Mouse (Mus musculus) midbrain, embryonic 11.5 days (tissue): ENCODE results near the gene Sccpdh. TPM values are rescaled to one million over a fixed set of nuclear protein-coding genes. Genes with fewer than 3 reads are reported as not detected.
"Not testable (repeated sequence)": the region's sequence is repeated elsewhere in the genome, so short reads cannot be mapped to it uniquely, and the experiment has no call there.

Source experiments
- ATAC-seq: fragments of 200-750 bp; cut with Nextera tagmentation; 2 replicates; pipeline ENCODE4 v1.8.0; 2017; ENCODE audit warnings: moderate TSS enrichment, moderate library complexity; ENCODE audit not compliant: low FRiP score
- DNase-seq: peaks from one replicate; pipeline ENCODE4 v3.0.0; 2015; ENCODE audit warnings: low spot score; ENCODE audit errors: missing footprints
- H3K27ac ChIP-seq: fragments of 300-500 bp; sonication (generic); 2 replicates; pipeline ENCODE4 v1.5.1; 2014; ENCODE audit warnings: low read depth, low read length
- H3K27me3 ChIP-seq: fragments of 300-500 bp; sonication (generic); 2 replicates; pipeline ENCODE4 v1.6.1; 2014; ENCODE audit warnings: mild to moderate bottlenecking, low read length, moderate library complexity, mixed read lengths; ENCODE audit not compliant: control insufficient read depth, insufficient read depth
- H3K36me3 ChIP-seq: fragments of 300-500 bp; sonication (generic); 2 replicates; pipeline ENCODE4 v1.6.1; 2014; ENCODE audit warnings: mild to moderate bottlenecking, low read length, moderate library complexity, mixed read lengths; ENCODE audit not compliant: control insufficient read depth, insufficient read depth
- H3K4me1 ChIP-seq: fragments of 300-500 bp; sonication (generic); 2 replicates; pipeline ENCODE4 v1.6.1; 2014; ENCODE audit warnings: low read length; ENCODE audit not compliant: control insufficient read depth, insufficient read depth
- H3K4me2 ChIP-seq: fragments of 300-500 bp; sonication (generic); 2 replicates; pipeline ENCODE4 v1.6.1; 2014; ENCODE audit warnings: mild to moderate bottlenecking, moderate library complexity
- H3K4me3 ChIP-seq: fragments of 300-500 bp; sonication (generic); 2 replicates; pipeline ENCODE4 v1.5.1; 2014; ENCODE audit warnings: low read depth, low read length
- H3K9ac ChIP-seq: fragments of 300-500 bp; sonication (generic); 2 replicates; pipeline ENCODE4 v1.6.1; 2014; ENCODE audit warnings: low read length
- H3K9me3 ChIP-seq: fragments of 300-500 bp; sonication (generic); 2 replicates; pipeline ENCODE4 v1.6.1; 2016; ENCODE audit warnings: low read length; ENCODE audit not compliant: control insufficient read depth
- WGBS: fragments of 180-500 bp; shearing (Covaris S2); extraction: QIAGEN DNeasy Blood & Tissue Kit; methylation state at CpG from one replicate; pipeline ENCODE4 v1.1.7; 2014; 5-methylcytosine and 5-hydroxymethylcytosine counted together
- polyA plus RNA-seq: library from polyadenylated mRNA; unstranded; fragments of >200 nt; fragmentation: Nextera tagmentation; extraction: Ambion mirVana; gene quantifications from 2 replicates; pipeline ENCODE4 v1.2.1, GENCODE M21; 2014

Gene Sccpdh
- polyA plus RNA-seq, 1 experiment from 2014 or later: 95.6 TPM

DNA sequence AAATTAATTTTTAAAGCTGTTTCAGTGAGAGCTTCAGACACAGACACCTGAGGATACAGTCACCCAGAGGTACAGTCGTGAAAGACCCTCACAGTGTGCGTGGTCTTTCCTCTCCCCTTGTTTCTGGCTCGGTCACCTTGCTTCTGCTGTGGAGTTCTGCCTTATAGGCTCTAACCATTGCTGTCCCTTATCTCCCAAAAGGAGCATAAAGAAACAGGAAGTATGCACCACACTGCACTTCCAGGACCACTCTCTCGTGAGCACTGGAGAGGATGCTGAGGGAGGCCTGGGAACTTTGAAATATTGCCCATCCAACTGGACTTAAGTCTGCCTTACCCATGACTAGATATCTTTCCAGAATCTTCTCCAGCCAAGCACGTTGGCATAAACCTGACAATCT, 42.7 kb downstream of the Sccpdh start:
- Histone ChIP-seq H3K9ac (no peak overlapping the region), H3K4me3 (no peak overlapping the region), H3K27ac (no peak overlapping the region), H3K4me2 (no peak overlapping the region), H3K9me3 (no peaks in the 10 kb centered on the region), H3K36me3 (no peaks in the 10 kb centered on the region), H3K27me3 (no peaks in the 10 kb centered on the region), H3K4me1 (no peaks in the 10 kb centered on the region)
- 90% methylated on average over 5 of the region's 5 CpGs for WGBS
- DNase-seq (no peak), ATAC-seq (no peak)

DNA sequence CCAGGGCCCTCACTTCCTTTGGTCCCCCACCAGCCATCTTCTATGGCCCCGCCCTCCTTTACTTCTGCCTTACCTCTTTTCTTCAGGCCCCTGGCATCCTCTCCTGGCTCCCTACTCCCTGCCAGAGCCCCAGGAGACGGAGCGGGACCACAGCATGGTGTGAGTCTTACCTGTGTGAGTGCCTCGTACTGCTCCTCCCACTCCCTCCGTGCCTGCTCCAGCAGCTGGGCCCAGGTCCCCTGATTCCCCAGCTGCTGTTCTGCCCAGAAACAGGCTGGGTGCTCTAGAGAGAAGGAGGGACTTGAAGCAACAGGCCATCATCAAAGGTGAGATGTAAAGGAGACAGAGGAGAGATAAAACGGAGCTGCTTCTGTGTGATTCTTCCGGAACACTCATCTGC, 44.6 kb downstream of the Sccpdh start:
- Histone ChIP-seq H3K9ac (no peak overlapping the region), H3K27me3 (no peaks in the 10 kb centered on the region), H3K36me3 (no peaks in the 10 kb centered on the region), H3K4me2 (no peak overlapping the region), H3K9me3 (no peaks in the 10 kb centered on the region), H3K4me3 (no peak overlapping the region), H3K4me1 (no peaks in the 10 kb centered on the region), H3K27ac (no peak overlapping the region)
- 87% methylated on average over 7 of the region's 7 CpGs for WGBS
- ATAC-seq (no peak), DNase-seq (no peak)

DNA sequence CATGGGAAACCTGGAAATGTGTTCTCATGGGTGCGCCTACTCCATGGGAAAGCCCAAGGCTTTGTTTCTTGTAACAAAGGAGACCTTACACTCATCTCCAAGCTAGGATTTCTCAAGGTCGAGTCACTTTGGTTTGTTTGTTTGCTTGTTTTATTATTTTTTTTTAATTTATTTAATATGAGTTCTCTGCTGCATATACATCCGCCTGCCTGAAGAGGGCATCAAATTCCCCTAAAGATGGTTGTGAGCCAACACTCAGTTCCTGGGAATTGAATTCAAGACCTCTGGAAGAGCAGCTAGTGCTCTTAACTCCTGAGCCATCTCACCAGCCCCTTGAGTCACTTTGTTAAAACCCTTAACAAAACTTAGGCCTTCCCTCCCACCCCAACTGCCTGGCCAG, 45.4 kb downstream of the Sccpdh start:
- no peaks in the 10 kb centered on the region for H3K36me3 ChIP-seq
- H3K4me1 ChIP-seq: no peaks in the 10 kb centered on the region
- no peak overlapping the region for H3K27ac ChIP-seq
- 91% methylated on average over 3 of the region's 3 CpGs for WGBS
- no peaks in the 10 kb centered on the region for H3K27me3 ChIP-seq
- ATAC-seq: no peak
- H3K4me2 ChIP-seq: no peak overlapping the region
- DNase-seq: no peak
- no peak overlapping the region for H3K4me3 ChIP-seq
- H3K9ac ChIP-seq: no peak overlapping the region
- H3K9me3 ChIP-seq: no peaks in the 10 kb centered on the region

DNA sequence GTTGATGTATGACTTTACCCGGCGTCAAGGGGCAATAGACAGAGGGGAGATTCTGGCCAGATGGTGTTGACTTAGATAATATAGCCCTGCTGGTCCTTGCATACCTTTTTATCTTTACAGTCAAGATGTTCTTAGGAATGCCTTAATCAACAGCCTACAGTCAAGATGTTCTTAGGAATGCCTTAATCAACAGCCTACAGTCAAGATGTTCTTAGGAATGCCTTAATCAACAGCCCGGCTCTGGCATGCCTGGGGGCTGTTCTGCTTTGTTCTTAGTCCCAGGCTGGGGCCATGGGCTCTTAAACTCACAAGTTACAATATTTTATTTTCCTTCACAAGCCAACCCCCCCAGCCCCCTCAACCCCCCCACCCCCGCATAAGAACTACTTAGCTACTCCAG, 47.3 kb downstream of the Sccpdh start:
- H3K4me2 ChIP-seq, ATAC-seq, H3K27ac ChIP-seq, H3K36me3 ChIP-seq, H3K9me3 ChIP-seq, H3K4me1 ChIP-seq, H3K4me3 ChIP-seq, H3K27me3 ChIP-seq, H3K9ac ChIP-seq, DNase-seq: not testable (repeated sequence)
- 74% methylated on average over 2 of the region's 4 CpGs for WGBS

DNA sequence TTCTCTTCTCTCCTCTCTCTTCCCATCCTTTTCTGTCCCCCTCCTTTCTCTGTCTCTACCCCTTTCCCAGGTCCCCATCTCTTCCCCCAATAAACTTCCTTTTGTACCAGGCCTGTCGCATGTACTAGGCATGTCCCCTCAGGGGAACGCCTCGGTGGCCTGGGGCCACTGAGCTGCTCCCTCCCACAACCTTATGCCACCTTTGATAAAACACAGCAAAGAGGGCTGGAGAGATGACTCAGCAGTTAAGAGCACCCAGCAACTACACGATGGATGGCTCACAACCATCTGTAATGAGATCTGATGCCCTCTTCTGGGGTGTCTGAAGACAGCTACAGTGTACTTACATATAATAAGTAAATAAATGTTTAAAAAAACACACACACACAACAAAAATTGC, 47.8 kb downstream of the Sccpdh start:
- Histone ChIP-seq H3K27me3 (no peaks in the 10 kb centered on the region), H3K36me3 (no peaks in the 10 kb centered on the region), H3K4me3 (no peak overlapping the region), H3K4me2 (no peak overlapping the region), H3K4me1 (no peaks in the 10 kb centered on the region), H3K27ac (no peak overlapping the region), H3K9ac (no peak overlapping the region), H3K9me3 (no peaks in the 10 kb centered on the region)
- WGBS: 94% methylated on average over 4 of the region's 4 CpGs
- no peak for ATAC-seq
- DNase-seq: no peak

DNA sequence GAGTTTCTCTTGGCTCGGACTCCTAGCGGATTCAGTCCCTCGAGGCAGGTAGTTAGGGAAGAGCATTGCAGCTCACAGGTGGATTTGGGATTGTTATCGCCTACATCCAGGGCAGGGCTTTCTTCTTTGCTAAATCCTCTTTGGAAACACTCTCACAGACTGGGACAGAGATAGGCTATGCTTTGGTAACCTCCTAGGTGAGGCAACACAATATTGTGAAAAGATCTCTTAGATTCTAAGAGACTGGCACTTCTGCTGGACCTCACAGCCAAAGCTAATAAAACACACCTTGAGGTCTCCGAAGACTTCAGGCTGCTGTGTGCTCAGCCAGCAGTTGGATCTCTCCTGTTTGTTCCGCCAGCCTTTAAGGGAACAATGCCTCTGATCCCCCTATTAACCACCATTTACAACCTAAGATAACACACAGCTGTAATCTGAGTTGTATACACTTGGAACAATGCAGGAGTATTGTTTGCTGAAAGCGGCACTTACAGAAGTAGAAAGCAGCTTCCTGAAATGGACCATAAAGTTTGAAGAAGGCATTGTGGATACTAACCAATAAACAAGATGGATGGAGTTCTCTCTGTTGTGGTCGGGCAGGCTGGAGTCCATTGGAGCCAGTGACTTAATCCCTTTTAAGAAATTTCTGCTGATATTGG, 54.9 kb downstream of the Sccpdh start:
- Histone ChIP-seq H3K27ac (no peak overlapping the region), H3K9ac (no peak overlapping the region), H3K36me3 (no peaks in the 10 kb centered on the region), H3K4me2 (no peak overlapping the region), H3K27me3 (no peaks in the 10 kb centered on the region), H3K9me3 (no peaks in the 10 kb centered on the region), H3K4me3 (no peak overlapping the region), H3K4me1 (no peaks in the 10 kb centered on the region)
- no peak for DNase-seq
- no peak for ATAC-seq
- 79% methylated on average over 8 of the region's 8 CpGs for WGBS

DNA sequence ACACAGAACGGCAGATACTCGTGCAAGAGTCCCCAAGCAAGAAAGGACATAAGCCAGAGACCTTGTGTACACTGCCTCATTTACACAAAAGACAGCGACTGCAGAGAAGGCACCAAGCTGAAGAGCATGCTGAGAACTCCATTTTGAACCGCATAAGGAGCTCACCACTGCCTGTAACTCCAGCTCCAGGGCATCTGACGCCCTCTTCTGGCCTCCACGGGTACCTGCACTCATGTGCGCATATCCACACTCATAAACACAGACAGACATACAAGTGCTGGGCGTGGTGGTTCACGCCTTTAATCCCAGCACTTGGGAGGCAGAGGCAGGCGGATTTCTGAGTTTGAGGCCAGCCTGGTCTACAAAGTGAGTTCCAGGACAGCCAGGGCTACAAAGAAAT, 60.7 kb downstream of the Sccpdh start:
- no peak overlapping the region for H3K4me3 ChIP-seq
- H3K4me2 ChIP-seq: no peak overlapping the region
- no peak overlapping the region for H3K9ac ChIP-seq
- H3K9me3 ChIP-seq: no peaks in the 10 kb centered on the region
- WGBS: 87% methylated on average over 10 of the region's 10 CpGs
- H3K27me3 ChIP-seq: no peaks in the 10 kb centered on the region
- H3K36me3 ChIP-seq: no peaks in the 10 kb centered on the region
- DNase-seq: no peak
- no peak for ATAC-seq
- no peaks in the 10 kb centered on the region for H3K4me1 ChIP-seq
- no peak overlapping the region for H3K27ac ChIP-seq

DNA sequence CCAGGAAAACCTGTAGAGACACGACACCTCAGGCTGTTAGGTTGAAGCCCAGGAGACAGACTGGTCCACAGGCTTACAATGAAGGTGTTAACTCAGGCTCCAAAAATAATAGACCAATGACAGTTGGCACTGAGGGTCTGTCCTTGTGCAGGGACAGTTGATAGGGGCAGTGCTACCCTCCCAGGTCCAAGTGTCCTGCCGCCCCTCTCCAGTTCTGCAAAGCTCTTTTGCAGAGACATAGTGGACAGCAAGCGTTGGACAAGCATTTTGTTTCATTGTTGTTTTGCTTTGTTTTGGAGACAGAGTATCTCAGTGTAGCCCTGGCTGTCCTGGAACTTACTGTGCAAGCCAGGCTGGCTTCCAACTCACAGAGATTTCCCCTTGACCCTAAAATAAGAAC, 63.4 kb downstream of the Sccpdh start:
- no peak overlapping the region for H3K27ac ChIP-seq
- no peak overlapping the region for H3K4me3 ChIP-seq
- no peaks in the 10 kb centered on the region for H3K36me3 ChIP-seq
- H3K9ac ChIP-seq: no peak overlapping the region
- H3K9me3 ChIP-seq: no peaks in the 10 kb centered on the region
- H3K4me2 ChIP-seq: no peak overlapping the region
- ATAC-seq (no peak), DNase-seq (no peak)
- 96% methylated on average over 3 of the region's 3 CpGs for WGBS
- no peaks in the 10 kb centered on the region for H3K4me1 ChIP-seq
- H3K27me3 ChIP-seq: no peaks in the 10 kb centered on the region

DNA sequence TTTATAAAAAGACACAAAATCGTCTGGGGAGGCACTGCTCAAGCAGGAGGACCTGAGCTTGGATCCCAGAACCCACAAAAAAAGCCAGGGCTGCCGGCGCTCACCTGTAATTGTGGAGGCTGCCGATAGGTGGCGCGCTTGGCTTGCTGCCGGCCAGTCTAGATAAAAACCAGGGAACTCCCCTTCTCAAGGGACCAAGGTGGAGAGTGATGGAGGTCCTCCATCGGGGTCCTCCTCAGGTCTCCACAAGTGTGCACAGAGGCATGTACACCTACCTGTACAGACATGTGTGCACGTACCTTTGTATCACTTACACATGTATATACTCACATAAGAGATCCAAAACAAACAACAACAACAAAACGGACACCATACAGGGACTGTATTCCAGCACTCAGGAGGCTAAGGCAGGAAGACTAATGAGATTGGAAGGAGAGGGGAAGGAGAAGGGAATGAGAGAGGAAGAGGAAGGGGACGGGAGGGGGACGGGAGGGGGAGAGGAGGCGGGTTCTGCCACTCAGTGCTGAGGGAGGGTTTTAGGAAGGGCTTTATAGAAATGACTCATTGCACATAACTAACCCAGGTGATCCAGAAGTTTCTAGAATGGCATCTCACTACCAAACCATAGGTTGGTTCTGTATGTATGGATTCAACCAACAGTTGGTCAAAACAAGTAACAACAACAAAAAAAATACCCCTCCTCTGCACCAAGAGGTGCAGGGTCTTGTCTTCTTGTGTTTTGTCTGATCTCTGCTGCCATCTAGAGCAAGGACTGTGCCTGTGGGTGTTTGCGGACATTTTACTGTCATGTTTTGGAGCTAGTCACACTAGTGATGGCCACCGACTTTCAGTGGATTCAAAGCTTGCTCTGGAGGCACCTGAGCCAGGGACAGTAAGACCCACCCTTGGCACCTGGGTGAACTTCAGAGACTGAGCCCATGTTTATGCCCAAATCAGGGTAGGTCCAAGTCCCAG, 66.8 kb downstream of the Sccpdh start:
- H3K27ac ChIP-seq: no peak overlapping the region
- no peaks in the 10 kb centered on the region for H3K9me3 ChIP-seq
- H3K4me2 ChIP-seq: no peak overlapping the region
- no peaks in the 10 kb centered on the region for H3K27me3 ChIP-seq
- no peaks in the 10 kb centered on the region for H3K4me1 ChIP-seq
- no peaks in the 10 kb centered on the region for H3K36me3 ChIP-seq
- ATAC-seq (no peak), DNase-seq (peak; percentile 92)
- no peak overlapping the region for H3K9ac ChIP-seq
- H3K4me3 ChIP-seq: no peak overlapping the region
- 37% methylated on average over 15 of the region's 15 CpGs for WGBS
